Mouse (Mus musculus) frontal cortex, adult 2 months (tissue): ENCODE measurements around the gene Chml. TPM values are rescaled to one million over a fixed set of nuclear protein-coding genes. Genes with fewer than 3 reads are reported as not detected.

Experiments used
- DNase-seq, 2 experiments: peaks; one replicate each; pipeline ENCODE4 v3.0.0; 2022; ENCODE audit warnings: low spot score in 1 of 2; ENCODE audit errors: extremely low spot score in 1 of 2
- polyA plus RNA-seq: library from polyadenylated mRNA; depleted of rRNA; stranded (reverse); fragments of >200 nt; gene quantifications from 2 replicates; pipeline ENCODE4 v1.2.3, GENCODE M21; 2012; rRNA removed

The Chml gene
- polyA plus RNA-seq, 1 experiment: 4.6 TPM

- peak; percentile 26 to 61 for DNase-seq
These were observed 23.9 kb downstream of the Chml start for GRCm38 (mm10) chr1:175668666-175669405.

GRCm38 (mm10) chr1:175659900-175660299, 32.8 kb downstream of the Chml start:
- no peak for DNase-seq

DNA sequence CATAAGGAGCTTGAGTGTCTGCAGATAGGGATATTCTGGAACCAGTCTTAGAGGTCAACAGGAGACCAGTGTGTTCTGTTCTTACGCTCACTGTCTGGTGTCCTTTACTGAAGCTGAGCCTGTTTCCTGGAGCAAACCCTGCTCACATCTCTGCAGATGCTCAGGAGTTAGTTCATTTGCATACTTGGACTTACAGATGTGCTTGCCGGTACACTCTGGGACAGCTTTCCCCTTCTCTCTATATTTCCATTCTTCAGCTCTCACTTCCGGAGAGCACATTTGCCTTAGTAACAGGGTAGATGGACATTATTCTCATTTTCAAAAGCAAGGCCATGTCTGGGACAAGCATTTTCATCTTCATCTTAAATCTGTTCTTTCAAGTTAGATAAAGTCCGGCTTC, 44.1 kb downstream of the Chml start:
- DNase-seq: no peak

DNA sequence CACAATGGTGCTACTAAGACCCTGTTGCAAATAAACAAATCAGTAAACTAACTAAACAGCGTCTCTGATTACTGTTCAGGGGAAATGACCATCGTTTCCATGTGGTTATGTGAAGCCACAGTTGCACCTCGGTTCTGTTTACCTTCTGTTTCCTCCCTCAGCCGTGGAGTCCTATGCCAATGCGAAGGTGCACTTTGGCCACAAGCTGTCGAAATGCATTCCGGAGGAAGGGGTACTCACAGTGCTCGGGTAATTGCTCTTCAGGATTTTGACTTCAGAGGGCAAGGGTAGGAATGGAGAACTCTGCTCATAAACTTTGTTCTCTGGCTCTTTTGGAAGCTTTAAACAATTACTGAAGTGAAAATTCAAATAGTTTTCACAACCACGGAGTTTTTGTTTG, 45.7 kb downstream of the Chml start:
- DNase-seq: no peak

- no peak for DNase-seq
These were observed 49.0 kb downstream of the Chml start for GRCm38 (mm10) chr1:175643496-175644265.

GRCm38 (mm10) chr1:175640435-175641150, 52.1 kb downstream of the Chml start:
- no peak for DNase-seq

GRCm38 (mm10) chr1:175639072-175639471, 53.6 kb downstream of the Chml start:
- DNase-seq: no peak

DNA sequence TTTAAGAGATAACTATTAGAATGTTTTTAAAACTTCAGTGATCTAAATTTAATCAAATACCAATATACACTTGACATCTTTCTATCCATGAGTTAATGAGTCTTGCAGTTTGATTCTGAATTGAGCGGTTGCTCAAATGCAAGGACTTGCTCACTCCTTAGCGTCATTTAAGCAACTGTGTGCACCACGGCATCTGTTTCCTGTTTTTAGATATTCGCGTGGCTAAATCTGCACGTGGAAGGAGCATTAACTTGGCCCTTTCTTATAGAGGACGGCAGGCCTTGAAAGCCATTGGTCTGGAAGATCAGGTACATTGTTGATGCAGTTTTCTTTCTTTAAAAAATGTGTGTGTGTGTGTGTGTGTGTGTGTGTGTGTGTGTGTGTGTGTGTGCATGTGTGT, 55.0 kb downstream of the Chml start:
- DNase-seq: no peak

DNA sequence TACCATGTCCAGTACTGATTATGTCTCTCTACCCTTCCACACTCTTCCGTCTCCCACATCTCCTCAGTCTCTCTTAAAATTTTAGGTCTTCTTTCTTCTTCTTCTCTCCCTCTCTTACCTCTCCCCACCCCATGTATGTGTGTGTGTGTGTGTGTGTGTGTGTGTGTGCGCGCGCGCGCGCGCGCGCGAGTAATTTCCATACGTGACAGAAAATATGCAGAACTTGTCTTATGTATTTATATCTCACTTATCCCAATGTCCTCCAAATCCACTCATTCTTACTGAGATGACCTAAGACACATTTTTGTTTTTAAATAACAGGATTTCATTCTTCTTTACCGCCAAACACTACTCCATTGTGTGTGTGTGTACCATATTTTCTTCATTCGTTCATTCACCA, 60.2 kb downstream of the Chml start:
- DNase-seq: no peak

Other genes with a start within 250 kb of the Chml start
- 67.3 and 71.4 TPM in 2 replicates for gene Rgs7, start 200.4 kb downstream of the Chml start, polyA plus RNA-seq
- gene Kmo, start 72.5 kb downstream of the Chml start, polyA plus RNA-seq: 0.13 and 0.16 TPM in 2 replicates
- 102 and 108 TPM in 2 replicates for gene Fh1, start 67.3 kb downstream of the Chml start, polyA plus RNA-seq
- gene Opn3, start 125 bp downstream of the Chml start, polyA plus RNA-seq: 6.5 and 6.8 TPM in 2 replicates
- 0.04 TPM in 1 of 2 replicates, not detected in the other for gene Wdr64, start 5.7 kb upstream of the Chml start, polyA plus RNA-seq
- gene Exo1, start 187.7 kb upstream of the Chml start, polyA plus RNA-seq: 0.36 and 0.62 TPM in 2 replicates
- not detected in 2 replicates for gene Gm38100, start 227.4 kb upstream of the Chml start, polyA plus RNA-seq